Mouse (Mus musculus) limb, embryonic 14.5 days (tissue): ENCODE data around the gene Daxx. TPM values are rescaled to one million over a fixed set of nuclear protein-coding genes. Genes with fewer than 3 reads are reported as not detected.

Experiments
- ATAC-seq: fragments of 200-750 bp; cut with Nextera tagmentation; 2 replicates; pipeline ENCODE4 v1.8.0; 2017; ENCODE audit warnings: low read depth, moderate number of reproducible peaks, moderate TSS enrichment; ENCODE audit not compliant: low FRiP score
- DNase-seq: peaks from one replicate; pipeline ENCODE4 v3.0.0-alpha.2; 2015; ENCODE audit warnings: low spot score
- H3K27ac ChIP-seq: fragments of 300-500 bp; sonication (generic); replicated peaks from 2 replicates; pipeline ENCODE4 v1.5.1; 2014; ENCODE audit warnings: low read depth, mild to moderate bottlenecking, low read length, moderate library complexity, mixed read lengths
- H3K27me3 ChIP-seq: fragments of 300-500 bp; sonication (generic); 2 replicates; pipeline ENCODE4 v1.6.1; 2014; ENCODE audit warnings: low read length, mixed read lengths; ENCODE audit not compliant: control insufficient read depth, insufficient read depth
- H3K36me3 ChIP-seq: fragments of 300-500 bp; sonication (generic); 2 replicates; pipeline ENCODE4 v1.6.1; 2014; ENCODE audit warnings: mild to moderate bottlenecking, low read length, moderate library complexity, mixed read lengths; ENCODE audit not compliant: control insufficient read depth, insufficient read depth
- H3K4me1 ChIP-seq: fragments of 300-500 bp; sonication (generic); 2 replicates; pipeline ENCODE4 v1.6.1; 2014; ENCODE audit warnings: antibody characterized with exemption, low read length, mixed read lengths; ENCODE audit not compliant: control insufficient read depth, insufficient read depth
- H3K4me2 ChIP-seq: fragments of 300-500 bp; sonication (generic); replicated peaks from 2 replicates; pipeline ENCODE4 v1.6.1; 2014; ENCODE audit warnings: low read depth, mild to moderate bottlenecking, low read length, moderate library complexity; ENCODE audit not compliant: severe bottlenecking
- H3K4me3 ChIP-seq: fragments of 300-500 bp; sonication (generic); replicated peaks from 2 replicates; pipeline ENCODE4 v1.5.1; 2014; ENCODE audit warnings: low read length
- H3K9ac ChIP-seq: fragments of 300-500 bp; sonication (generic); 2 replicates; pipeline ENCODE4 v1.6.1; 2014; ENCODE audit warnings: mild to moderate bottlenecking, low read depth, low read length, moderate library complexity; ENCODE audit not compliant: severe bottlenecking
- H3K9me3 ChIP-seq: fragments of 300-500 bp; sonication (generic); 2 replicates; pipeline ENCODE4 v1.6.1; 2016; ENCODE audit warnings: low read length; ENCODE audit not compliant: control insufficient read depth
- POLR2A ChIP-seq: fragments of 200-500 bp; IDR thresholded peaks from 2 replicates; pipeline ENCODE4 v1.8.0; 2012; ENCODE audit warnings: inconsistent platforms, mild to moderate bottlenecking, moderate library complexity, borderline replicate concordance; ENCODE audit not compliant: insufficient read depth, insufficient read length; ENCODE audit errors: extremely low read depth
- WGBS: fragments of 180-500 bp; shearing (Covaris S2); extraction: QIAGEN DNeasy Blood & Tissue Kit; methylation state at CpG from one replicate; pipeline ENCODE4 v1.1.7; 2014; 5-methylcytosine and 5-hydroxymethylcytosine counted together
- microRNA-seq: library from miRNA; unstranded; fragments of <30 nt; microRNA quantifications from one replicate; pipeline ENCODE4, GENCODE M21; 2016
- polyA plus RNA-seq, 2 experiments: library from polyadenylated mRNA; depleted of rRNA in 1 of 2; stranded (reverse) in 1 of 2; unstranded in 1 of 2; fragments of >200 nt; fragmentation: Nextera tagmentation in 1 of 2; extraction: Ambion mirVana in 1 of 2; gene quantifications; 2 replicates each; pipeline versions ENCODE4 v1.2.1 to v1.2.3; 2012 to 2014

The Daxx gene
- polyA plus RNA-seq, 2 experiments: 40.5 to 46.1 TPM

GRCm38 (mm10) chr17:33959135-33959534 lies 49.9 kb downstream of the Daxx start:
- DNase-seq (no peak), ATAC-seq (no peak)
- Histone ChIP-seq H3K9ac (no peak overlapping the region), H3K4me1 (peaks cover 12% of the 10 kb centered on the region), H3K27me3 (no peaks in the 10 kb centered on the region), H3K36me3 (peaks cover 52% of the 10 kb centered on the region), H3K9me3 (no peaks in the 10 kb centered on the region), H3K27ac (no peak overlapping the region), H3K4me2 (no peak overlapping the region), H3K4me3 (no peak overlapping the region)
- TF ChIP-seq POLR2A: no peak
- 97% methylated on average over 13 of the region's 13 CpGs for WGBS

- Histone ChIP-seq H3K4me1 (peaks cover 6% of the 10 kb centered on the region), H3K27ac (no peak overlapping the region), H3K9me3 (no peaks in the 10 kb centered on the region), H3K36me3 (peaks cover 47% of the 10 kb centered on the region), H3K4me2 (no peak overlapping the region), H3K9ac (no peak overlapping the region), H3K4me3 (no peak overlapping the region), H3K27me3 (no peaks in the 10 kb centered on the region)
- 89% methylated on average over 15 of the region's 15 CpGs for WGBS
- no peak for DNase-seq
- ATAC-seq: no peak
- no peak for TF ChIP-seq POLR2A
Observed at GRCm38 (mm10) chr17:33959948-33960347, 50.7 kb downstream of the Daxx start.

GRCm38 (mm10) chr17:33962876-33963275 lies 53.7 kb downstream of the Daxx start:
- ATAC-seq (no peak), DNase-seq (no peak)
- Histone ChIP-seq H3K36me3 (peaks cover 59% of the 10 kb centered on the region), H3K4me2 (no peak overlapping the region), H3K9ac (no peak overlapping the region), H3K4me3 (no peak overlapping the region), H3K4me1 (no peaks in the 10 kb centered on the region), H3K27ac (no peak overlapping the region), H3K27me3 (no peaks in the 10 kb centered on the region), H3K9me3 (no peaks in the 10 kb centered on the region)
- no peak for TF ChIP-seq POLR2A
- WGBS: 95% methylated on average over 7 of the region's 7 CpGs

Small RNAs within 50 kb of the gene (microRNA-seq; reads per million reads assigned to microRNA genes)
- not detected for gene Gm27740

Other genes starting within 250 kb of the Daxx start
- 260 and 317 TPM in 2 replicates for gene Hnrnpm, start 222.6 kb upstream of the Daxx start, polyA plus RNA-seq (2012; rRNA removed)
- 287 and 310 TPM in 2 replicates for gene Hnrnpm, start 222.6 kb upstream of the Daxx start, polyA plus RNA-seq (2014; fragmentation: Nextera tagmentation; extraction: Ambion mirVana)
- gene March2, start 190.7 kb upstream of the Daxx start, polyA plus RNA-seq (2012; rRNA removed): 42.7 and 56.3 TPM in 2 replicates
- gene March2, start 190.7 kb upstream of the Daxx start, polyA plus RNA-seq (2014; fragmentation: Nextera tagmentation; extraction: Ambion mirVana): 56.2 and 58.1 TPM in 2 replicates
- 312 and 394 TPM in 2 replicates for gene Rab11b, start 148.9 kb upstream of the Daxx start, polyA plus RNA-seq (2012; rRNA removed)
- gene Rab11b, start 148.9 kb upstream of the Daxx start, polyA plus RNA-seq (2014; fragmentation: Nextera tagmentation; extraction: Ambion mirVana): 192 and 221 TPM in 2 replicates
- 29.7 and 32.6 TPM in 2 replicates for gene Angptl4, start 127.6 kb upstream of the Daxx start, polyA plus RNA-seq (2012; rRNA removed)
- gene Angptl4, start 127.6 kb upstream of the Daxx start, polyA plus RNA-seq (2014; fragmentation: Nextera tagmentation; extraction: Ambion mirVana): 44.2 and 61.1 TPM in 2 replicates
- gene Kank3, start 98.9 kb upstream of the Daxx start, polyA plus RNA-seq (2012; rRNA removed): 45.3 and 52.3 TPM in 2 replicates
- gene Kank3, start 98.9 kb upstream of the Daxx start, polyA plus RNA-seq (2014; fragmentation: Nextera tagmentation; extraction: Ambion mirVana): 31.1 and 32.1 TPM in 2 replicates
- gene Rps28, start 84.9 kb upstream of the Daxx start, polyA plus RNA-seq (2012; rRNA removed): 1,470 and 1,488 TPM in 2 replicates
- 1,253 and 1,319 TPM in 2 replicates for gene Rps28, start 84.9 kb upstream of the Daxx start, polyA plus RNA-seq (2014; fragmentation: Nextera tagmentation; extraction: Ambion mirVana)
- gene Ndufa7, start 84.8 kb upstream of the Daxx start, polyA plus RNA-seq (2012; rRNA removed): 302 and 363 TPM in 2 replicates
- 505 and 530 TPM in 2 replicates for gene Ndufa7, start 84.8 kb upstream of the Daxx start, polyA plus RNA-seq (2014; fragmentation: Nextera tagmentation; extraction: Ambion mirVana)
- 42.9 and 45.9 TPM in 2 replicates for gene Cd320, start 66.3 kb upstream of the Daxx start, polyA plus RNA-seq (2012; rRNA removed)
- 57.9 and 59.4 TPM in 2 replicates for gene Cd320, start 66.3 kb upstream of the Daxx start, polyA plus RNA-seq (2014; fragmentation: Nextera tagmentation; extraction: Ambion mirVana)
- not detected in 2 replicates for gene Gm7029, start 35.6 kb upstream of the Daxx start, polyA plus RNA-seq (2012; rRNA removed)
- not detected in 2 replicates for gene Gm7029, start 35.6 kb upstream of the Daxx start, polyA plus RNA-seq (2014; fragmentation: Nextera tagmentation; extraction: Ambion mirVana)
- gene Kifc1, start 18.8 kb upstream of the Daxx start, polyA plus RNA-seq (2012; rRNA removed): 58.8 and 60.6 TPM in 2 replicates
- gene Kifc1, start 18.8 kb upstream of the Daxx start, polyA plus RNA-seq (2014; fragmentation: Nextera tagmentation; extraction: Ambion mirVana): 6.2 and 6.7 TPM in 2 replicates
- 0.34 and 0.49 TPM in 2 replicates for gene Platr17, start 4.3 kb upstream of the Daxx start, polyA plus RNA-seq (2012; rRNA removed)
- 0.32 and 0.40 TPM in 2 replicates for gene Platr17, start 4.3 kb upstream of the Daxx start, polyA plus RNA-seq (2014; fragmentation: Nextera tagmentation; extraction: Ambion mirVana)
- gene Tapbp, start 6.5 kb downstream of the Daxx start, polyA plus RNA-seq (2012; rRNA removed): 18.7 and 23.8 TPM in 2 replicates
- gene Tapbp, start 6.5 kb downstream of the Daxx start, polyA plus RNA-seq (2014; fragmentation: Nextera tagmentation; extraction: Ambion mirVana): 28.9 and 30.5 TPM in 2 replicates
- 27.9 and 34.0 TPM in 2 replicates for gene Zbtb22, start 6.5 kb downstream of the Daxx start, polyA plus RNA-seq (2012; rRNA removed)
- gene Zbtb22, start 6.5 kb downstream of the Daxx start, polyA plus RNA-seq (2014; fragmentation: Nextera tagmentation; extraction: Ambion mirVana): 10.1 and 10.8 TPM in 2 replicates
- 193 and 265 TPM in 2 replicates for gene Rgl2, start 20.1 kb downstream of the Daxx start, polyA plus RNA-seq (2012; rRNA removed)
- 48.7 and 51.8 TPM in 2 replicates for gene Rgl2, start 20.1 kb downstream of the Daxx start, polyA plus RNA-seq (2014; fragmentation: Nextera tagmentation; extraction: Ambion mirVana)
- 53.6 and 104 TPM in 2 replicates for gene Pfdn6, start 30.9 kb downstream of the Daxx start, polyA plus RNA-seq (2012; rRNA removed)
- 135 and 142 TPM in 2 replicates for gene Pfdn6, start 30.9 kb downstream of the Daxx start, polyA plus RNA-seq (2014; fragmentation: Nextera tagmentation; extraction: Ambion mirVana)
- gene Wdr46, start 31.2 kb downstream of the Daxx start, polyA plus RNA-seq (2012; rRNA removed): 30.5 and 30.9 TPM in 2 replicates
- 21.6 and 25.0 TPM in 2 replicates for gene Wdr46, start 31.2 kb downstream of the Daxx start, polyA plus RNA-seq (2014; fragmentation: Nextera tagmentation; extraction: Ambion mirVana)
- 7.7 and 9.3 TPM in 2 replicates for gene B3galt4, start 42.1 kb downstream of the Daxx start, polyA plus RNA-seq (2012; rRNA removed)
- gene B3galt4, start 42.1 kb downstream of the Daxx start, polyA plus RNA-seq (2014; fragmentation: Nextera tagmentation; extraction: Ambion mirVana): 4.0 and 6.6 TPM in 2 replicates
- gene Vps52, start 46.4 kb downstream of the Daxx start, polyA plus RNA-seq (2012; rRNA removed): 48.8 and 62.7 TPM in 2 replicates
- 38.6 and 43.4 TPM in 2 replicates for gene Vps52, start 46.4 kb downstream of the Daxx start, polyA plus RNA-seq (2014; fragmentation: Nextera tagmentation; extraction: Ambion mirVana)
- 1,284 and 1,402 TPM in 2 replicates for gene Rps18, start 46.6 kb downstream of the Daxx start, polyA plus RNA-seq (2012; rRNA removed)
- 2,129 and 2,245 TPM in 2 replicates for gene Rps18, start 46.6 kb downstream of the Daxx start, polyA plus RNA-seq (2014; fragmentation: Nextera tagmentation; extraction: Ambion mirVana)
- 27.0 and 31.5 TPM in 2 replicates for gene H2-K1, start 90.9 kb downstream of the Daxx start, polyA plus RNA-seq (2012; rRNA removed)
- gene H2-K1, start 90.9 kb downstream of the Daxx start, polyA plus RNA-seq (2014; fragmentation: Nextera tagmentation; extraction: Ambion mirVana): 17.7 and 25.5 TPM in 2 replicates
- 54.0 and 81.7 TPM in 2 replicates for gene Ring1, start 115.3 kb downstream of the Daxx start, polyA plus RNA-seq (2012; rRNA removed)
- 7.0 and 8.4 TPM in 2 replicates for gene Ring1, start 115.3 kb downstream of the Daxx start, polyA plus RNA-seq (2014; fragmentation: Nextera tagmentation; extraction: Ambion mirVana)
- 104 and 109 TPM in 2 replicates for gene H2-Ke6, start 118.6 kb downstream of the Daxx start, polyA plus RNA-seq (2012; rRNA removed)
- gene H2-Ke6, start 118.6 kb downstream of the Daxx start, polyA plus RNA-seq (2014; fragmentation: Nextera tagmentation; extraction: Ambion mirVana): 46.4 and 48.1 TPM in 2 replicates
- 197 and 283 TPM in 2 replicates for gene Slc39a7, start 122.3 kb downstream of the Daxx start, polyA plus RNA-seq (2012; rRNA removed)
- gene Slc39a7, start 122.3 kb downstream of the Daxx start, polyA plus RNA-seq (2014; fragmentation: Nextera tagmentation; extraction: Ambion mirVana): 132 and 133 TPM in 2 replicates
- gene Rxrb, start 122.4 kb downstream of the Daxx start, polyA plus RNA-seq (2012; rRNA removed): 83.2 and 98.9 TPM in 2 replicates
- gene Rxrb, start 122.4 kb downstream of the Daxx start, polyA plus RNA-seq (2014; fragmentation: Nextera tagmentation; extraction: Ambion mirVana): 29.2 and 33.6 TPM in 2 replicates
- 201 and 242 TPM in 2 replicates for gene Col11a2, start 130.0 kb downstream of the Daxx start, polyA plus RNA-seq (2012; rRNA removed)
- gene Col11a2, start 130.0 kb downstream of the Daxx start, polyA plus RNA-seq (2014; fragmentation: Nextera tagmentation; extraction: Ambion mirVana): 71.6 and 72.1 TPM in 2 replicates
- 1.0 and 1.7 TPM in 2 replicates for gene H2-Oa, start 182.9 kb downstream of the Daxx start, polyA plus RNA-seq (2012; rRNA removed)
- 0.70 and 0.85 TPM in 2 replicates for gene H2-Oa, start 182.9 kb downstream of the Daxx start, polyA plus RNA-seq (2014; fragmentation: Nextera tagmentation; extraction: Ambion mirVana)
- 13.1 and 20.2 TPM in 2 replicates for gene H2-DMa, start 210.1 kb downstream of the Daxx start, polyA plus RNA-seq (2012; rRNA removed)
- 16.8 and 19.0 TPM in 2 replicates for gene H2-DMa, start 210.1 kb downstream of the Daxx start, polyA plus RNA-seq (2014; fragmentation: Nextera tagmentation; extraction: Ambion mirVana)
- gene Brd2, start 213.2 kb downstream of the Daxx start, polyA plus RNA-seq (2012; rRNA removed): 197 and 217 TPM in 2 replicates
- 121 and 141 TPM in 2 replicates for gene Brd2, start 213.2 kb downstream of the Daxx start, polyA plus RNA-seq (2014; fragmentation: Nextera tagmentation; extraction: Ambion mirVana)
- 0.31 and 0.54 TPM in 2 replicates for gene H2-DMb2, start 233.9 kb downstream of the Daxx start, polyA plus RNA-seq (2012; rRNA removed)
- 0.23 and 0.36 TPM in 2 replicates for gene H2-DMb2, start 233.9 kb downstream of the Daxx start, polyA plus RNA-seq (2014; fragmentation: Nextera tagmentation; extraction: Ambion mirVana)
- gene H2-DMb1, start 243.7 kb downstream of the Daxx start, polyA plus RNA-seq (2012; rRNA removed): 4.2 and 6.9 TPM in 2 replicates
- 2.4 and 2.7 TPM in 2 replicates for gene H2-DMb1, start 243.7 kb downstream of the Daxx start, polyA plus RNA-seq (2014; fragmentation: Nextera tagmentation; extraction: Ambion mirVana)